Mouse (Mus musculus) left cerebral cortex, adult 8-10 months (tissue): ENCODE data around the gene Jakmip3. TPM values are rescaled to one million over a fixed set of nuclear protein-coding genes. Genes with fewer than 3 reads are reported as not detected.

ENCODE experiments used
- DNase-seq, 2 experiments: peaks; one replicate each; pipeline ENCODE4 v3.0.0; 2022; ENCODE audit warnings: low spot score in 2 of 2
- total RNA-seq, 4 experiments: library from RNA; stranded (reverse); gene quantifications; 2 replicates each; pipeline ENCODE4 v1.2.4; 2022

Jakmip3 gene
- total RNA-seq, 4 experiments from 2014 or later = 43.6 to 52.7 (median 51.6) TPM

GRCm38 (mm10) chr7:139095282-139095681 is 154.8 kb downstream of the Jakmip3 start:
- DNase-seq = no peak

GRCm38 (mm10) chr7:139096399-139096798 is 155.9 kb downstream of the Jakmip3 start:
- DNase-seq = no peak

DNA sequence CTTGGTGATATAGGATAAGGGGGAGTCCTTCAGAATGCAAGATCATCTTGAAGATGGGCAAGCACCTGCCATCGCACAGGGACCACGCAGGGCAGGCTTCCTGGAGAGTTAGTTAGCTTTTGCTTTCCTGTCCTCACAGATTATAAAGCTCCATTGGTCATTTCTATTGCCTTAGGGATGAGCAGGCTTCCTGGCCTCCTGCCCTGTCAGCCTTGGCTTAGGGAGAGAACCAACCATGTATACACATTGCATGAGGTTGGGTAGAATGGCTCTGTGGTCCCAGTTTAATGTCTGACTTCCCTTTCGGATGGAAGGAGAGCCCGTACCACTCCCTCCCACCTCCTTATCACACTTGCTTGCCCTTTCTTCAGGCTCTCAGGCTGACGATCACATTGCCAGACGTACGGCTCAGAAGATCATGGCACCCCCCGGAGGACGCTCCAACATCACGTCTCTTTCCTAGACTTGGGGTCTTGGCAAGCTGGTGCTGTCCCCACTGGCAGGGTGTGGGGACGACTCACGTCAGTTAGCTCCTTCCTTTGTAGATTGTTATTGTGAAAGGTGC is 160.1 kb downstream of the Jakmip3 start:
- DNase-seq = no peak

- peak in 1 of 2 experiments; percentile 40 for DNase-seq
Observed at GRCm38 (mm10) chr7:139101286-139101804, 160.8 kb downstream of the Jakmip3 start.

- peak in 1 of 2 experiments; percentile 52 for DNase-seq
Observed at GRCm38 (mm10) chr7:139101826-139102225, 161.3 kb downstream of the Jakmip3 start.

DNA sequence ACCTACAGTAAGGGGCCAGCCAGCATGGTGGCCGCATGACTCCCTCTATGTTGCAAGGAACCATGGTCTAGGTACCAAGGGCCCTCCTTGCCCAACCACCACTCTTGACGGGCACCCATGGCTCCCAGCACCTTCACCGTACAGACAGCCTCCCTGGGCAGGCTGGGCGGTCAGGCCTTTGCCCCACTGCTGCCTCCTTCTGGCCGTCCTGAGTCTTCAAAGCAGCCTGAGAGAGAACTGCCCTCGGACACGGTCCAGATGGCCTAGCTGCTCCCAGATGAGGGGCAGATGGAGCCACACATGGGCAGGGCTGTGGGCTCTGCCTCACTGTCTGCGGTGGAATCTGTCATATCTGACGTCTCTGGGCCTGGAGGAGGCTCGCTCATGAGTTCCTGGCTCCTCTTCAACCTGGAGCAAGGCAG is 163.4 kb downstream of the Jakmip3 start:
- DNase-seq = peak in 1 of 2 experiments; percentile 19

DNA sequence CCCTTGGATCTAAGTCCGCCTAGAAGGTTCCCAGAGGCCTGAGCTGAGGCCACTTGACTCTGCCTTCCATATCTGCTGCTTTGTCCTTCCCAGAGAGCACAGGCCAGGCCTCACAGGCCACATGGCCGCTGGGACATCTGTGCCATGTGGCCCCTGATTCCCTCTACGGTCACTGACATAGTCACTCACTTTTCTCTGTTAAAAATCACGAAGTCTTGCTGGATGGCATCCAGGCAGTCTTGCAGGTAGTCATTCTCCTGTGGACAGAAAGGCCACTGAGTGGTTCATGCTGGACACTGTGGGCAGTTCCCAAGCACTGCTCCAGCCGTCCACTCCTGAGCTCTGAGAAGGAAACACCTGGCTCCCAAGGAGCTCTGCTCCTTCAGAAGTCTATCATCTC is 164.5 kb downstream of the Jakmip3 start:
- no peak for DNase-seq

DNA sequence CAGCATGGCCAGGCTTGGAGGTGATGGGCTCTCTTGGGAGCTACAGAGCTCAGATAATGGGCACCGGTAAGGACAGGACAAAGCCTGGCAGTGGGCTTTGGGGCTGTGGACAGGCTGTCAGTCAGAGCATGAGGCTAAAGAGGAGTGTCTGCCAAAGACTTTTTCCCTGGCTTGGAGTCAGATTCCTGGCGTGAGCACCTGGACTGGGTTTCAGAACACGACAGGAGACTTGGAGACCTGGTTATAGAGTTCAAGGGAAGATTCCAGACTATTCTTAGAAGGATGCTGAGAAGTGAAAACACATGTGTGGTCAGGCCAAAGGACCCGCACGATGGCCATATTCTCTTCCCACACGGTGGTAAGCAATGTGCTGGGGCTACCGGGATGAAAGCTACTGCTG is 165.2 kb downstream of the Jakmip3 start:
- no peak for DNase-seq

DNA sequence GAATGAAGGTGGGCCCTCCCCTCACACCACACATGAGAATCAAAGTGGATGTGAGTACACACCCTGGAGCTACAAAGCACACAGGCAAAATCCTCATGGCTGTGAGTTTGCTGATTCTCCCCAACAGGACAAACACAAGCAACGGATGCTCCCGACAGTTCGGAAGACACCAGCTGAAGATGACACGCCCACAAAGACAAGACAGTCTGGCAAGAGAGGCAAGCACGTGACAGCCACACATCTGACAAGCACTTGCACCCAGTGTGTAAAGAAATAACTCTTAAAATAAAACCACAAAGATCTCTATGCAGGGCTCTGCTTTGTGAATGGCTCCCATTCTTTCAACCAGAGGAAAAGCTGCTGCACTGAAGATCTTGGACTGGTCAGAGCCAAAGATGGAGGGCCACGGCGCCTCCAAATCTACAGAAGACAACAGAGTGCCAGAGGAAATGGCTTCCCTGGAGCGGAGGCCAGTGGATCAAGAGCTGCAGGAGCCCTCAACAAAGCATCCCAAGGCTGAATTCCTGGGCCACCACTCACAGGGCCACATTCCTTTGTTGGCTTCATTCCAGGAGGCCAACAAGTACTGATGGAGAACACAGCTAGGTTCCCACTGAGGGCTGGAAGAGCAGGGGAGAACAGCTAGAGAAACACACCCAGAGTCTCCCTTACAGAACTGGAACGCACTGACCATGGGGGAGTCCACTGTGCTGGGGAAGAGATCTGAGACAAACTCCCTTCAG is 167.5 kb downstream of the Jakmip3 start:
- peak in 1 of 2 experiments; percentile 66 for DNase-seq

- peak; percentile 67 to 89 for DNase-seq
Observed at GRCm38 (mm10) chr7:139119152-139119774, 178.7 kb downstream of the Jakmip3 start.

DNA sequence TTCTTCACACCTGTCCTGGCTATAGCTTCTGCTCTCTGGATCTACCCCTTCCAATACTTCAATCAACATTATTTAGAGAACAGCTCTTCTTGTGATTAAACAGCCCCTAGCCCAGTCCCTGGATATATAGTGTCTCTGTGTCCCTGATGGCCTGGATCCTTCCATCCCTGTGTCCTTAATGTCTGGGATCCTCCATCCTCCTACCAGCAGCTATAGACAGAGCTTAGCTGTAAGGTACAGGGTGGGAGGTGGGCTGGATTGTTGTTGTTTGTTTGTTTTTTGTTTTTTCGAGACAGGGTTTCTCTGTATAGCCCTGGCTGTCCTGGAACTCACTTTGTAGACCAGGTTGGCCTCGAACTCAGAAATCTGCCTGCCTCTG is 179.2 kb downstream of the Jakmip3 start:
- no peak for DNase-seq

GRCm38 (mm10) chr7:139125881-139126280 is 185.4 kb downstream of the Jakmip3 start:
- DNase-seq = no peak

- no peak for DNase-seq
Observed at GRCm38 (mm10) chr7:139126549-139126948, 186.0 kb downstream of the Jakmip3 start.

- DNase-seq = no peak
Observed at GRCm38 (mm10) chr7:139128994-139129393, 188.5 kb downstream of the Jakmip3 start.

- no peak for DNase-seq
Observed at GRCm38 (mm10) chr7:139130361-139130760, 189.8 kb downstream of the Jakmip3 start.

DNA sequence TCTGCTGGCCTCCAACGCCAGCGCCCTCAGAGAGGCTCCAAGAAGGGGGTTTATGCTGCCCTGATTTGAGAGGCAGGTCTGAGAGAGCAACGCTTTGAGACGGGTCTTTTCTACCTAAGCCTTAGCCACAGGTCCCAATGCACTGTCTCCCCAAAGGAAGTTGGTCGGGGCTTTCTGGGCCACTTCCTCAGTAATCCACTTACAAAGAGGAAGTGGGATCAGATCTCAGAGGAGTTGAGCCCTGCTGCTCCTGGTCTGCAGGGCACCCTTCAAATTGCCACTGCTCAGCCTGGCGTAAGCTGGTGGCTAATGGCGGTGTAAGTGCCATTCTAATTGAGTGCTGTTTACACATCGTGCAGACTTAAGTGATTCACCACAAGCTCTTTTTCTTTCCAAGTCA is 191.0 kb downstream of the Jakmip3 start:
- no peak for DNase-seq

DNA sequence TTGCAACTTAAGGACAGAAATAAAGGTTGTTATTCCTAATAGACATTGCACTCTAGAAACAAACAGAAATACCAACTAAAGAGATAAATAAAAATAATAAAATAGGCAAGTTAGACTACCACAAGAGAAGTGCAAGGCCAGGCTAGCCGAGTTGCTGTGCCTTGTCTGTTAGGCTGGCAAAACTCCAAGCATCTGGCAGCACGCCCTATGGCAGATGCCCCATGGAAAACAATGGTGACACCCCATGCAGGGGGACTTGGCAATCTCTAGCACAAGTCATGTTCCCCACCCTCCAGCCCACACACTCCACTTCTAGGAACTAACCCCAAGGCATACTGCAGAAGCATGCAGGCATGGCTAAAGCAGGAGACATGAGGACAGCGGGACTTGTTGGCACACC is 192.9 kb downstream of the Jakmip3 start:
- no peak for DNase-seq

Other genes starting within 250 kb of the Jakmip3 start
- 10 to 100 TPM; 72.2 to 79.4 (median 77.6) TPM for gene Ppp2r2d, start 94.7 kb upstream of the Jakmip3 start, total RNA-seq
- 10 to 100 TPM; 42.0 to 47.8 (median 44.3) TPM for gene Mapk1ip1, start 94.5 kb upstream of the Jakmip3 start, total RNA-seq
- gene Bnip3, start 31.2 kb upstream of the Jakmip3 start, total RNA-seq = 100 to 1,000 TPM; 129 to 161 (median 140) TPM
- 10 to 100 TPM; 45.5 to 50.1 (median 46.9) TPM for gene Dpysl4, start 145.3 kb downstream of the Jakmip3 start, total RNA-seq